Mouse (Mus musculus) ES-E14 (cell line): ENCODE results near the gene Rasgef1b.

Experiments
- HCFC1 ChIP-seq: IDR thresholded peaks from 2 replicates; pipeline ENCODE4 v1.6.1; 2012; ENCODE audit warnings: low read length, inconsistent platforms, borderline replicate concordance; ENCODE audit not compliant: insufficient read depth
- MAFK ChIP-seq: IDR thresholded peaks from 2 replicates; pipeline ENCODE4 v1.6.1; 2014; ENCODE audit warnings: mild to moderate bottlenecking, low read depth, low read length, inconsistent platforms; ENCODE audit not compliant: insufficient read depth

DNA sequence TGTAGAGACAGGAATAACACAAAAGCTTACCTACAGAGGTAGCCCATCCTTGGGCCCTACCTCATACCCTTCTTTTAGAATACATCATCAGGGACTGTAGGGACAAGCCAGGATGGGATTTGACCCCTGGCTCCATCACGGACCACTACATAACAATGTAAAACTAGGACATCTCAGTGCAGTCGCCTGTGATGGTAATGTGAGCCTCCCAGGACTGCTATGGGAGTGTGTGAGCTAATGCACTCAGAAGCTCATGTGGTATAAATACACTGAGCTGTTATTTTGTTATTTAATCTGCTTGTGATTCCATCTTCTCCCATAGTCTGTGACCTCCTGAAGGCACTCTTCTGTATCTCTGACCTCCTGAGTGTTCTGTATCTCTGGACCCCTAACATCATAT is 432.5 kb downstream of the Rasgef1b start:
- no peak for TF ChIP-seq MAFK
- TF ChIP-seq HCFC1, result no peak
